Mouse (Mus musculus): ENCODE results near the gene Dst. TPM values are rescaled to one million over a fixed set of nuclear protein-coding genes. Genes with fewer than 3 reads are reported as not detected.

The Dst gene
- total RNA-seq, 2 experiments from 2014 or later = 202 to 225 TPM

Small RNAs within 50 kb of the gene (microRNA-seq; reads per million reads assigned to microRNA genes)
- 0.22 to 0.98 reads per million in 2 experiments for gene Mir6896

Other genes with a start within 250 kb of the Dst start
- gene Prim2, start 238.4 kb upstream of the Dst start, total RNA-seq (2021) = 1 to 10 TPM; 7.2 to 8.6 TPM
- gene Rab23, start 188.3 kb upstream of the Dst start, total RNA-seq (2021) = 10 to 100 TPM; 27.7 to 34.2 TPM
- gene Bag2, start 150.4 kb upstream of the Dst start, total RNA-seq (2021) = 10 to 100 TPM; 16.6 to 20.9 TPM
- gene Zfp451, start 93.6 kb upstream of the Dst start, total RNA-seq (2021) = 10 to 100 TPM; 53.5 to 64.3 TPM
- 100 to 1,000 TPM; 106 to 117 TPM for gene Bend6, start 409 bp upstream of the Dst start, total RNA-seq (2021)